Mouse (Mus musculus) MEL (cell line): ENCODE data around the gene Cenpl. TPM values are rescaled to one million over a fixed set of nuclear protein-coding genes. Genes with fewer than 3 reads are reported as not detected.
A peak's percentile ranks its signal among the peaks of the same experiment; 100 is the strongest.

Source experiments
- DNase-seq: peaks from one replicate; pipeline ENCODE4 v3.0.0; 2011; ENCODE audit warnings: low read depth, low spot score
- H3K27ac ChIP-seq: 2 replicates; pipeline ENCODE4 v1.5.1; 2012; ENCODE audit warnings: low read depth, mild to moderate bottlenecking, control low read depth, low read length, moderate library complexity; ENCODE audit not compliant: control insufficient read depth
- H3K27me3 ChIP-seq, 2 experiments: fragments of 150-350 bp in 1 of 2; sonication (generic) in 1 of 2; 2 replicates each; pipeline ENCODE4 v1.6.1; 2012; ENCODE audit warnings: low read length in 2 of 2, mild to moderate bottlenecking in 2 of 2, improper control_type of control experiment in 1 of 2, moderate library complexity in 1 of 2; ENCODE audit not compliant: insufficient read depth in 2 of 2, control insufficient read depth in 1 of 2
- H3K36me3 ChIP-seq, 2 experiments: 2 replicates each; pipeline ENCODE4 v1.6.1; 2012 to 2014; ENCODE audit warnings: low read length in 2 of 2, improper control_type of control experiment in 1 of 2, inconsistent platforms in 1 of 2, mild to moderate bottlenecking in 1 of 2; ENCODE audit not compliant: insufficient read depth in 2 of 2, control insufficient read depth in 1 of 2
- H3K4me1 ChIP-seq, 2 experiments: fragments of 150-350 bp in 1 of 2; sonication (generic) in 1 of 2; 2 replicates each; pipeline ENCODE4 v1.6.1; 2012; ENCODE audit warnings: low read length in 2 of 2, improper control_type of control experiment in 1 of 2, mild to moderate bottlenecking in 1 of 2; ENCODE audit not compliant: insufficient read depth in 2 of 2, control insufficient read depth in 1 of 2
- H3K4me3 ChIP-seq, 2 experiments: fragments of 150-350 bp in 1 of 2; sonication (generic) in 1 of 2; 2 replicates each; pipeline ENCODE4 v1.5.1; 2012; ENCODE audit warnings: low read depth in 2 of 2, low read length in 2 of 2, mild to moderate bottlenecking in 2 of 2, moderate library complexity in 2 of 2, control low read depth in 1 of 2, improper control_type of control experiment in 1 of 2; ENCODE audit not compliant: control insufficient read depth in 1 of 2, insufficient read depth in 1 of 2
- H3K79me2 ChIP-seq: 2 replicates; pipeline ENCODE4 v1.6.1; 2012; ENCODE audit warnings: mild to moderate bottlenecking, low read length, moderate library complexity; ENCODE audit not compliant: control insufficient read depth, poor library complexity, insufficient read depth
- H3K9ac ChIP-seq: 2 replicates; pipeline ENCODE4 v1.6.1; 2012; ENCODE audit warnings: low read depth, mild to moderate bottlenecking, control low read depth, low read length, moderate library complexity; ENCODE audit not compliant: control insufficient read depth, poor library complexity, severe bottlenecking
- H3K9me3 ChIP-seq: fragments of 150-350 bp; sonication (generic); replicated peaks from 2 replicates; pipeline ENCODE4 v1.6.1; 2012; ENCODE audit warnings: mild to moderate bottlenecking, low read length, improper control_type of control experiment, moderate library complexity; ENCODE audit not compliant: insufficient read depth
- BHLHE40 ChIP-seq: IDR thresholded peaks from 2 replicates; pipeline ENCODE4 v1.6.1; 2012; ENCODE audit warnings: low read depth, mild to moderate bottlenecking, inconsistent platforms, low read length, improper control_type of control experiment, borderline replicate concordance
- CHD2 ChIP-seq: IDR thresholded peaks from 2 replicates; pipeline ENCODE4 v1.6.1; 2011; ENCODE audit warnings: low read length, improper control_type of control experiment
- ELF1 ChIP-seq: IDR thresholded peaks from 2 replicates; pipeline ENCODE4 v1.6.1; 2014; ENCODE audit warnings: low read depth, mild to moderate bottlenecking, inconsistent platforms, low read length, improper control_type of control experiment, moderate library complexity
- GABPA ChIP-seq: IDR thresholded peaks from 2 replicates; pipeline ENCODE4 v1.6.1; 2012; ENCODE audit warnings: low read depth, mild to moderate bottlenecking, inconsistent platforms, low read length, improper control_type of control experiment, moderate library complexity
- GATA1 ChIP-seq: IDR thresholded peaks from 2 replicates; pipeline ENCODE4 v1.6.1; 2011; ENCODE audit warnings: low read depth, low read length, improper control_type of control experiment
- MAX ChIP-seq: IDR thresholded peaks from 2 replicates; pipeline ENCODE4 v1.6.1; 2011; ENCODE audit warnings: low read length, improper control_type of control experiment
- MAZ ChIP-seq: IDR thresholded peaks from 2 replicates; pipeline ENCODE4 v1.6.1; 2012; ENCODE audit warnings: low read depth, mild to moderate bottlenecking, inconsistent platforms, low read length, improper control_type of control experiment
- MEF2A ChIP-seq: IDR thresholded peaks from 2 replicates; pipeline ENCODE4 v1.6.1; 2014; ENCODE audit warnings: low read depth, mild to moderate bottlenecking, inconsistent platforms, low read length, improper control_type of control experiment; ENCODE audit not compliant: poor library complexity, insufficient replicate concordance, severe bottlenecking; ENCODE audit errors: extremely low read depth
- MYC ChIP-seq: IDR thresholded peaks from 2 replicates; pipeline ENCODE4 v1.6.1; 2011; ENCODE audit warnings: low read depth, mild to moderate bottlenecking, low read length, improper control_type of control experiment, moderate library complexity
- RAD21 ChIP-seq: IDR thresholded peaks from 2 replicates; pipeline ENCODE4 v1.6.1; 2011; ENCODE audit warnings: mild to moderate bottlenecking, low read depth, low read length, improper control_type of control experiment
- SIN3A ChIP-seq: IDR thresholded peaks from 2 replicates; pipeline ENCODE4 v1.6.1; 2012; ENCODE audit warnings: low read length, improper control_type of control experiment, inconsistent platforms
- TAL1 ChIP-seq: IDR thresholded peaks from 2 replicates; pipeline ENCODE4 v1.6.1; 2012; ENCODE audit warnings: mild to moderate bottlenecking, inconsistent platforms, low read length, moderate library complexity, mixed read lengths
- TBP ChIP-seq: IDR thresholded peaks from 2 replicates; pipeline ENCODE4 v1.8.0; 2011; ENCODE audit warnings: low read depth, low read length, improper control_type of control experiment
- TCF12 ChIP-seq: IDR thresholded peaks from 2 replicates; pipeline ENCODE4 v1.6.1; 2014; ENCODE audit warnings: low read depth, mild to moderate bottlenecking, inconsistent platforms, low read length, improper control_type of control experiment, moderate library complexity
- ZNF384 ChIP-seq: IDR thresholded peaks from 2 replicates; pipeline ENCODE4 v1.6.1; 2012; ENCODE audit warnings: low read depth, mild to moderate bottlenecking, inconsistent platforms, low read length, improper control_type of control experiment
- polyA plus RNA-seq, 2 experiments: library from polyadenylated mRNA; stranded (reverse) in 1 of 2; unstranded in 1 of 2; fragments of >175 nt in 1 of 2; fragments of >200 nt in 1 of 2; gene quantifications; 2 replicates each; pipeline versions ENCODE4 v1.2.1 to v1.2.4; 2012; ENCODE audit warnings: low replicate concordance in 2 of 2, low read depth in 1 of 2; ENCODE audit not compliant: insufficient read length in 2 of 2, insufficient read depth in 1 of 2, missing spikeins in 1 of 2
- total RNA-seq: library from RNA; depleted of rRNA; stranded (reverse); fragments of 300-350 nt; gene quantifications from 2 replicates; pipeline ENCODE4 v1.2.3, GENCODE M21; 2012

Gene Cenpl
- total and polyA plus RNA-seq, 3 experiments, result 6.2 to 16.9 TPM; not detected in 1

DNA sequence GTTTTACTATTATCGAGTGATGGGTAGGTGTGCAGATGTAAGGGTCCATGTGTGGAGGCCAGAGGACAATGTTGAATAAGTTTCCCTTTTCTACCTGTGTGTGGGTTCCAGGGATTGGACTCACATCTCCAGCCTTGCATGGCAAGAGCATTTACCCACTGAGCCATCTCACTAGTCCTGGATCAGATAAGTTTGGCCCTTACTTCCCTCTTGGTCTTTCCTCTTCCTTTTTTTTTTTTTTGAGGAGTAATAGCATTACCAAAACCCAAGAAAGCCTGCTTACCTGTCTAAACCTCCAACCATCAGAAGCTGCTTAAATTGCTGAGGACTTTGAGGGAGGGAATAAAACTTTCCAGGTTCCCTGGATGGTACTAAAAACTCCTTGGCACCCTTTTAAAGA lies 13.3 kb upstream of the Cenpl start:
- H3K27ac ChIP-seq, result no peak overlapping the region
- H3K79me2 ChIP-seq, result no peaks in the 10 kb centered on the region
- TF ChIP-seq MAZ, result no peak
- TF ChIP-seq ZNF384, result peak; percentile 91
- no peak for TF ChIP-seq MAX
- TF ChIP-seq RAD21, result no peak
- TF ChIP-seq MEF2A, result no peak
- TF ChIP-seq TBP, result no peak
- no peak for TF ChIP-seq TCF12
- TF ChIP-seq MYC, result no peak
- TF ChIP-seq GATA1, result peak; percentile 74
- no peak for TF ChIP-seq TAL1
- TF ChIP-seq GABPA, result no peak
- peaks cover 5% of the 10 kb centered on the region in 2 experiments for H3K36me3 ChIP-seq
- H3K9me3 ChIP-seq, result no peaks in the 10 kb centered on the region
- no peaks in the 10 kb centered on the region for H3K27me3 ChIP-seq
- no peak overlapping the region for H3K9ac ChIP-seq
- DNase-seq, result peak; percentile 39
- H3K4me3 ChIP-seq, result no peak overlapping the region
- H3K4me1 ChIP-seq, result peaks cover 0 to 2% of the 10 kb centered on the region in 2 experiments; a peak in 2 of 4 replicates

DNA sequence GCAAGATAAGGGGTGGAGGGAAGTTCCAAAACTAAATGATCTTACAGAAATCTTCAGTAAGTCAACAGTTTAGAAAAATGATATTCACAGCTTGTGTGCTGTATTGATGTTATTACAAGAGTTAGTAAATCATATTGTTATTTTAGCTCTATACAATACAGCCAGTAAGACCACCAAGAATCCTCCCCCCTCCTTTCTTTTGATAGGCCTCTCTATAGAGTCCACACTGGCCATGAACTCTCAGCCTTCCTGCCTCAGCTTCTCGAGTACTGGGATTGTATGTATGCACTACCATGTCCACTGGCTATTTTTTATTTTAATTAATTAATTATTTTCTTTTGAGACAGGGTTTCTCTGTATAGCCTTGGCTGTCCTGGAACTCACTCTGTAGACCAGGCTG lies 7.2 kb upstream of the Cenpl start:
- Histone ChIP-seq H3K4me3 (no peak overlapping the region), H3K9me3 (no peaks in the 10 kb centered on the region), H3K27me3 (no peaks in the 10 kb centered on the region), H3K27ac (no peak overlapping the region)
- TF ChIP-seq BHLHE40 (no peak), ELF1 (no peak)
- TF ChIP-seq, all 39 proteins: peak for 0
- Histone ChIP-seq H3K79me2 (no peaks in the 10 kb centered on the region), H3K4me1 (no peaks in the 10 kb centered on the region), H3K36me3 (peaks cover under 1 to 1% of the 10 kb centered on the region in 2 experiments; a peak in 3 of 4 replicates), H3K9ac (no peak overlapping the region)
- DNase-seq, result no peak

DNA sequence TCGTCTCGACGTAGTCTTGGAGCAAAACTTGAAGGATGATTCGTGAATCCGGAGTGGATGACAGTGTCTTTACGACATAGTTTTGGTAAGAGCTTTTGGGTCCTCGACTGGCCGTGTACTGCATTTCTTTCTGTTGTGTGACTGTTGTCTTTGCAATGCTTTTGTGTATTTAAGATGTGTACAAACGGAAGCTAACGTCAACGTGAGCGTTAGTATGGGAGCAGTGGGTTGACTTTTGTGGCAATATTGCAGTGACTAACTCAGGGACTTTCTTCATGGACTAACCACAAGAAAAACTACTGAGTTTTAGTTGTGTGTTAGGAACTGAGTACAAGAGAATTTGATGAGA lies 733 bp downstream of the Cenpl start:
- TF ChIP-seq SIN3A (peak; percentile 14; the same call in 1 of the 2 replicates), CHD2 (no peak)
- no peak for DNase-seq

More for the DNA sequence above, 733 bp downstream of the Cenpl start:
- Histone ChIP-seq H3K79me2 (peaks cover 43% of the 10 kb centered on the region), H3K4me1 (peaks cover 0 to 11% of the 10 kb centered on the region in 2 experiments; a peak in 2 of 4 replicates), H3K9ac (peak overlapping the region; percentile 96), H3K4me3 (peak overlapping the region; percentile 80 to 98), H3K27ac (peak overlapping the region; percentile 82), H3K9me3 (no peaks in the 10 kb centered on the region), H3K36me3 (peaks cover 0 to 22% of the 10 kb centered on the region in 2 experiments; a peak in 3 of 4 replicates), H3K27me3 (no peaks in the 10 kb centered on the region)
